Comparison of ENCODE assay signal across 19 mouse cellular contexts in the genomic region with DNA sequence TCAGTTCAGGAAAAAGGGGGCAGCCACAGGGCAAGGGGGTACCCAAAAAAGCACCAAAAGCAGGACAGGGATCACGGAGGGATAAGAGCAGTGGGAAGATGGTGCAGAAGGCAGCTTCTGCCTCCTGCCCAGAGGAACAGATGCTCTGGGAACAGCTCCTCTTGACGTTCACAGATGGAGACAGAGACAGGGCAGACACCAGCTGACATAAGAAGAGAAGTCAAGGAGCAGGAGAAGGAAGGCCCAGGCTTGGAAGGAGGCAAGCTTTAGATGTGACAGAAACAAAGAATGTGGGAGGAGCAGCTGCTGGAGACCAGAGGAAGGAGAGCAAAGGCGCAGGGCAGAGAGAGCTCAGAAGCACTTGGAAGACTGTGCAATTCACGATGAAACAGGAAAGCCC.
DNase-seq lines count a peak whose midpoint lies in the region; ATAC-seq lines count a peak whose summit lies in the region.
"Had no signal": no experiment of that assay in that cellular context is flagged by ENCODE, and none has a peak within 500 bp of the region (broad histone marks: within the 10 kb centered on the region; RNA-seq: fewer than 3 reads in every experiment).

No protein-coding gene starts in this region.

- H3K27ac ChIP-seq in hindbrain, embryonic 10.5 days: peak overlapping the region; percentile 16; the same call in 1 of the 2 replicates
- H3K27ac ChIP-seq in hindbrain, embryonic 12.5 days: no peak overlapping the region
- H3K27ac ChIP-seq in hindbrain, embryonic 14.5 days: peak overlapping the region; percentile 38; the same call in 1 of the 2 replicates
- H3K27ac ChIP-seq: limb, embryonic 12.5 days; liver, embryonic 15.5 days; macrophage had no signal

- ATAC-seq in hindbrain, embryonic 12.5 days (ENCODE audit: low FRiP score): no peak
- ATAC-seq in hindbrain, embryonic 14.5 days (ENCODE audit: low FRiP score): no peak
- ATAC-seq: CD4-positive, CD25-positive, alpha-beta regulatory T cell, adult 4 months had no signal

- no peak overlapping the region for H3K9ac ChIP-seq in hindbrain, embryonic 12.5 days
- H3K9ac ChIP-seq in hindbrain, embryonic 14.5 days: no peak overlapping the region
- H3K9ac ChIP-seq: limb, embryonic 12.5 days; liver, embryonic 15.5 days had no signal

- H3K27me3 ChIP-seq in hindbrain, embryonic 10.5 days (ENCODE audit: insufficient read depth, poor library complexity, severe bottlenecking): no peaks in the 10 kb centered on the region
- H3K27me3 ChIP-seq in hindbrain, embryonic 12.5 days: no peaks in the 10 kb centered on the region
- H3K27me3 ChIP-seq in hindbrain, embryonic 14.5 days (ENCODE audit: control insufficient read depth, insufficient read depth, low read length): no peaks in the 10 kb centered on the region

- no peaks in the 10 kb centered on the region for H3K36me3 ChIP-seq in hindbrain, embryonic 10.5 days
- no peaks in the 10 kb centered on the region for H3K36me3 ChIP-seq in hindbrain, embryonic 12.5 days
- no peaks in the 10 kb centered on the region for H3K36me3 ChIP-seq in hindbrain, embryonic 14.5 days (replicated peaks; ENCODE audit: control insufficient read depth, insufficient read depth)
- H3K36me3 ChIP-seq: limb, embryonic 12.5 days; liver, embryonic 15.5 days had no signal

- H3K4me1 ChIP-seq in hindbrain, embryonic 10.5 days (replicated peaks): peaks cover 22% of the 10 kb centered on the region; the same call in 1 of the 2 replicates
- peaks cover 4% of the 10 kb centered on the region; the same call in 1 of the 2 replicates for H3K4me1 ChIP-seq in hindbrain, embryonic 12.5 days
- peaks cover 8% of the 10 kb centered on the region; the same call in 1 of the 2 replicates for H3K4me1 ChIP-seq in hindbrain, embryonic 14.5 days (replicated peaks; ENCODE audit: control insufficient read depth, insufficient read depth, low read length)
- H3K4me1 ChIP-seq: liver, embryonic 15.5 days had no signal

- H3K9me3 ChIP-seq in hindbrain, embryonic 10.5 days: no peaks in the 10 kb centered on the region
- no peaks in the 10 kb centered on the region for H3K9me3 ChIP-seq in hindbrain, embryonic 12.5 days (replicated peaks)
- H3K9me3 ChIP-seq in hindbrain, embryonic 14.5 days (ENCODE audit: control insufficient read depth, low read length): no peaks in the 10 kb centered on the region
- H3K9me3 ChIP-seq: limb, embryonic 12.5 days; liver, embryonic 15.5 days had no signal

- no peak overlapping the region for H3K4me2 ChIP-seq in hindbrain, embryonic 12.5 days (replicated peaks)
- no peak overlapping the region for H3K4me2 ChIP-seq in hindbrain, embryonic 14.5 days (replicated peaks)
- H3K4me2 ChIP-seq: heart, embryonic 11.5 days; limb, embryonic 12.5 days; liver, embryonic 15.5 days had no signal

- no peak for DNase-seq in hindbrain, embryonic 10.5 days (ENCODE audit: low spot score)
- peak; percentile 19 for DNase-seq in right cerebral cortex, adult 18-20 months
- no peak for DNase-seq in right cerebral cortex, postnatal 4 days
- DNase-seq in hindbrain, embryonic 14.5 days (ENCODE audit: low spot score): no peak
- DNase-seq in thymus, postnatal 36 days: no peak
- no peak for DNase-seq in urinary bladder, postnatal 14 days (ENCODE audit: low spot score)
- DNase-seq: adrenal gland, postnatal 36 days; cerebellum, adult 11-12 months; gastrocnemius, postnatal 10 days; kidney, adult 2 months; kidney, postnatal 4 days; right cerebral cortex, postnatal 14 days; thymus, adult 2 months had no signal

- 34% methylated on average over 4 of the region's 4 CpGs for WGBS in hindbrain, embryonic 10.5 days
- 31% methylated on average over 4 of the region's 4 CpGs for WGBS in hindbrain, embryonic 12.5 days
- 36% methylated on average over 4 of the region's 4 CpGs for whole genome bisulfite sequencing in hindbrain, embryonic 14.5 days

- H3K4me3 ChIP-seq in hindbrain, embryonic 10.5 days: no peak overlapping the region
- no peak overlapping the region for H3K4me3 ChIP-seq in hindbrain, embryonic 12.5 days
- H3K4me3 ChIP-seq in hindbrain, embryonic 14.5 days (replicated peaks; ENCODE audit: low read length): no peak overlapping the region
- H3K4me3 ChIP-seq: limb, embryonic 12.5 days; liver, embryonic 15.5 days had no signal
